Mouse (Mus musculus): Measurements from ENCODE around the gene Nrde2. TPM values are rescaled to one million over a fixed set of nuclear protein-coding genes. Genes with fewer than 3 reads are reported as not detected.

The Nrde2 gene
- 7.6 and 8.2 TPM in 2 replicates for polyA plus RNA-seq (2012; rRNA removed)

GRCm38 (mm10) chr12:100159261-100159975 lies at the start of gene Nrde2:
TSS of gene Nrde2 (minus strand) at chr12:100159653.
- Histone ChIP-seq H3K27ac (ENCODE audit: insufficient read depth, low read length) (peak within 1 kb of the TSS; percentile 82), H3K27me3 (ENCODE audit: control insufficient read depth, insufficient read depth, low read length) (no peaks in the 10 kb centered on the region), H3K36me3 (ENCODE audit: control insufficient read depth, insufficient read depth, low read length) (0 out of 2 replicates have a peak, but pooled peaks cover 1% of the 10 kb centered on the region), H3K4me3 (ENCODE audit: extremely low read depth, insufficient read depth, insufficient read length) (peak within 1 kb of the TSS; percentile 83), H3K4me1 (ENCODE audit: control insufficient read depth, insufficient read depth, insufficient read length) (peaks cover 3% of the 10 kb centered on the region; the same call in 1 of the 2 replicates)
- under 1% methylated on average over 26 of the region's 26 CpGs for WGBS
- peak; percentile 81 to 91 for DNase-seq (ENCODE audit: low read depth in 1 of 2, low spot score in 2 of 2)
- TF ChIP-seq CTCF (IDR thresholded peaks at IDR 0.05; ENCODE audit: extremely low read depth, insufficient read depth, insufficient read length, insufficient replicate concordance) (0 out of 2 replicates have a peak, but pooled peaks have one; percentile 3), POLR2A (IDR thresholded peaks at IDR 0.05; ENCODE audit: low read depth, low read length) (peak; percentile 13)

DNA sequence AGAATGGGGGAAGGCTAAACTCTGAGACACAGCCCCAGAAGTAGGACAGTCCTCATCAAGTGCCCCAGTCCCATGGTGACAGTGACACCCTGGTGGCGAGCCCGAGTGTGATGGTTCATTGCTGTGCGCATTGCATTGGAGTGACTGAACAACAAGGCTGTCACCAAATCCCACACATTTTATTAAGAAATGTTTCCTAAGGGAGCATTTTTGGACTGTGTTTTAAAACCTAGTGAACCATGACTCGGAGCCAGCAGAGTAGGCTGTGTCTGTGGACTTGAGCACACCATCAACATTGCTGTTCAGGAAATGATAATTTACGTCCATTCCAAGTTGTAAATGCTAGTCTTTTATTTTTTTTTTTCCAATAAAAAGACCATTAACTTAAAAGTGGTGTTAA lies 47.5 kb upstream of the Nrde2 start:
- Histone ChIP-seq H3K27me3 (ENCODE audit: control insufficient read depth, insufficient read depth, low read length) (no peaks in the 10 kb centered on the region), H3K4me1 (ENCODE audit: control insufficient read depth, insufficient read depth, insufficient read length) (peaks cover 17% of the 10 kb centered on the region; the same call in 1 of the 2 replicates), H3K27ac (ENCODE audit: insufficient read depth, low read length) (no peak overlapping the region)

GRCm38 (mm10) chr12:100206521-100206920 lies 47.1 kb upstream of the Nrde2 start:
- peaks cover 40% of the 10 kb centered on the region for H3K36me3 ChIP-seq (ENCODE audit: control insufficient read depth, insufficient read depth, low read length)
- no peaks in the 10 kb centered on the region for H3K27me3 ChIP-seq (ENCODE audit: control insufficient read depth, insufficient read depth, low read length)
- 91% methylated on average over 3 of the region's 3 CpGs for WGBS
- H3K27ac ChIP-seq (ENCODE audit: insufficient read depth, low read length), result no peak overlapping the region
- no peak for TF ChIP-seq CTCF (IDR thresholded peaks at IDR 0.05; ENCODE audit: extremely low read depth, insufficient read depth, insufficient read length, insufficient replicate concordance)
- no peak for TF ChIP-seq POLR2A (IDR thresholded peaks at IDR 0.05; ENCODE audit: low read depth, low read length)
- H3K4me1 ChIP-seq (ENCODE audit: control insufficient read depth, insufficient read depth, insufficient read length), result peaks cover 15% of the 10 kb centered on the region; the same call in 1 of the 2 replicates
- DNase-seq (ENCODE audit: low read depth in 1 of 2, low spot score in 2 of 2), result no peak
- H3K4me3 ChIP-seq (ENCODE audit: extremely low read depth, insufficient read depth, insufficient read length), result no peak overlapping the region

More for the DNA sequence above, 47.5 kb upstream of the Nrde2 start:
- WGBS, result 92% methylated on average over 5 of the region's 5 CpGs
- DNase-seq (ENCODE audit: low read depth in 1 of 2, low spot score in 2 of 2), result no peak
- TF ChIP-seq CTCF (IDR thresholded peaks at IDR 0.05; ENCODE audit: extremely low read depth, insufficient read depth, insufficient read length, insufficient replicate concordance), result no peak
- no peak for TF ChIP-seq POLR2A (IDR thresholded peaks at IDR 0.05; ENCODE audit: low read depth, low read length)
- H3K4me3 ChIP-seq (ENCODE audit: extremely low read depth, insufficient read depth, insufficient read length), result no peak overlapping the region
- peaks cover 40% of the 10 kb centered on the region for H3K36me3 ChIP-seq (ENCODE audit: control insufficient read depth, insufficient read depth, low read length)

DNA sequence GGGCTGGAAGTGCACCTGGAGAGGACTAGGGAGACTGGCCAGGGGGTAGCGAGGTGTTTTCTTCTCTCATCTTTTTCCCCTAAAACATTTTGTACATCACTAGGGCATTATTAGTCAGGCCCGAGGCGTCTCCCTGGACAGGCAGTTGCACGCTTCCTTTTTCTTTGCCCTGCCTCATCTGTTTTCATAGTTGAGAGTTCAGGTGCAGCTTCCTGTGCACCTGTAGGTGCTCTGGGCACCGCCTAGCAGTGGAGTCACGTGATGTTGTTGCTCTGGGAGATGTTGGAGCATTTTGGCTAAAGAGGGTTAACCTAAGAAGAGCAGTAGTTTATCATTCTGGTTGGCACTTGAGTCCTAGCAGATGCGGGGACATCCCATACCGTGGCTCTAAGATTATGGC lies 45.7 kb upstream of the Nrde2 start:
- Histone ChIP-seq H3K27me3 (ENCODE audit: control insufficient read depth, insufficient read depth, low read length) (no peaks in the 10 kb centered on the region), H3K36me3 (ENCODE audit: control insufficient read depth, insufficient read depth, low read length) (peaks cover 40% of the 10 kb centered on the region), H3K4me1 (ENCODE audit: control insufficient read depth, insufficient read depth, insufficient read length) (peaks cover 5% of the 10 kb centered on the region; the same call in 1 of the 2 replicates), H3K27ac (ENCODE audit: insufficient read depth, low read length) (peak overlapping the region; percentile 35; the same call in 1 of the 2 replicates), H3K4me3 (ENCODE audit: extremely low read depth, insufficient read depth, insufficient read length) (no peak overlapping the region)
- 67% methylated on average over 8 of the region's 8 CpGs for WGBS
- TF ChIP-seq CTCF (IDR thresholded peaks at IDR 0.05; ENCODE audit: extremely low read depth, insufficient read depth, insufficient read length, insufficient replicate concordance) (no peak), POLR2A (IDR thresholded peaks at IDR 0.05; ENCODE audit: low read depth, low read length) (no peak)
- DNase-seq (ENCODE audit: low read depth in 1 of 2, low spot score in 2 of 2), result no peak

DNA sequence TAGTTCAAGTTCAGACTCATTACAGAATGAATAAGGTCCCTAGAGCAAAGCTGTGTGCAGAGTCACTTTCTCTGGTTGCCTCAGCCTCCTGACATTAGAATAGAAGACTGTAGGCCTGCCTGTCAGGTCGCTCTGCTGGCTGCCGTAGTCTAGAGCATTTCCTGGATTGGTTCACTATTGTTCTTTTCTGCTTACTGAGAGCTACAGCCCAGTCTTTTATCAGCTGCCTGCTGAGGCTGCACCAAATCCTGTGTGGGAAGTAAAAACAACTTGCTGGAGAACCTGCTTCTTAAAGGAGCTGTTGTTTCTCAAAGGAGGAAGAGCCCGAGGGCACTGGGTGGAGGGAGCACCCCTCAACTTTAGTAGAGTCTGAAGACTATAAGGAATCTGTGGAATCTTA lies 44.3 kb upstream of the Nrde2 start:
- no peak for TF ChIP-seq POLR2A (IDR thresholded peaks at IDR 0.05; ENCODE audit: low read depth, low read length)
- no peak for TF ChIP-seq CTCF (IDR thresholded peaks at IDR 0.05; ENCODE audit: extremely low read depth, insufficient read depth, insufficient read length, insufficient replicate concordance)
- WGBS, result 61% methylated on average over 3 of the region's 3 CpGs
- Histone ChIP-seq H3K4me1 (ENCODE audit: control insufficient read depth, insufficient read depth, insufficient read length) (peaks cover 3% of the 10 kb centered on the region; the same call in 1 of the 2 replicates), H3K36me3 (ENCODE audit: control insufficient read depth, insufficient read depth, low read length) (peaks cover 38% of the 10 kb centered on the region), H3K4me3 (ENCODE audit: extremely low read depth, insufficient read depth, insufficient read length) (no peak overlapping the region), H3K27me3 (ENCODE audit: control insufficient read depth, insufficient read depth, low read length) (no peaks in the 10 kb centered on the region), H3K27ac (ENCODE audit: insufficient read depth, low read length) (no peak overlapping the region)
- no peak for DNase-seq (ENCODE audit: low read depth in 1 of 2, low spot score in 2 of 2)

GRCm38 (mm10) chr12:100201838-100202237 lies 42.4 kb upstream of the Nrde2 start:
- Histone ChIP-seq H3K4me3 (ENCODE audit: extremely low read depth, insufficient read depth, insufficient read length) (peak overlapping the region; percentile 52; the same call in 1 of the 2 replicates), H3K27ac (ENCODE audit: insufficient read depth, low read length) (no peak overlapping the region), H3K4me1 (ENCODE audit: control insufficient read depth, insufficient read depth, insufficient read length) (peaks cover 3% of the 10 kb centered on the region; the same call in 1 of the 2 replicates), H3K27me3 (ENCODE audit: control insufficient read depth, insufficient read depth, low read length) (no peaks in the 10 kb centered on the region), H3K36me3 (ENCODE audit: control insufficient read depth, insufficient read depth, low read length) (peaks cover 28% of the 10 kb centered on the region)
- peak; percentile 87 to 91 for DNase-seq (ENCODE audit: low read depth in 1 of 2, low spot score in 2 of 2)
- peak; percentile 98; the same call in 1 of the 2 replicates for TF ChIP-seq CTCF (IDR thresholded peaks at IDR 0.05; ENCODE audit: extremely low read depth, insufficient read depth, insufficient read length, insufficient replicate concordance)
- TF ChIP-seq POLR2A (IDR thresholded peaks at IDR 0.05; ENCODE audit: low read depth, low read length), result no peak
- 1% methylated on average over 13 of the region's 13 CpGs for WGBS

DNA sequence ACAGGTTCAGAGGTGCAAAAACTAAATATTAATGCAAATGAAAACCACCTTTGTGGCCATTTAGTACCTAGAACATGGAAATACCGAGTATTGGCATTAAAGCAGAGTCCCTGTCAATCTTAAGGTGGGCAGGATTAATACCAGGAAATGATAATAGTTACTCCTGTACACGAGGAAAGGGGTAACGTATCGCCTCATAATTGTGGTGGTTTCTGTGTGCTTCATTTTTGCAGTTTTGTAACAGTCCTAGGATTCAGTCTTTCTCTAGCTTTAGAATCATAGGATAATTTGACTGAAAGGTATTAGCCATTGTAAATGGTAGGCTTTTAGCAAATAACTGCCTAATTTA lies 41.9 kb upstream of the Nrde2 start:
- H3K4me3 ChIP-seq (ENCODE audit: extremely low read depth, insufficient read depth, insufficient read length), result peak overlapping the region; percentile 91; the same call in 1 of the 2 replicates
- DNase-seq (ENCODE audit: low read depth in 1 of 2, low spot score in 2 of 2), result no peak
- no peaks in the 10 kb centered on the region for H3K27me3 ChIP-seq (ENCODE audit: control insufficient read depth, insufficient read depth, low read length)
- peaks cover 23% of the 10 kb centered on the region for H3K36me3 ChIP-seq (ENCODE audit: control insufficient read depth, insufficient read depth, low read length)
- WGBS, result 3% methylated on average over 4 of the region's 4 CpGs
- TF ChIP-seq POLR2A (IDR thresholded peaks at IDR 0.05; ENCODE audit: low read depth, low read length) (no peak), CTCF (IDR thresholded peaks at IDR 0.05; ENCODE audit: extremely low read depth, insufficient read depth, insufficient read length, insufficient replicate concordance) (no peak)
- H3K27ac ChIP-seq (ENCODE audit: insufficient read depth, low read length), result no peak overlapping the region
- peaks cover 3% of the 10 kb centered on the region; the same call in 1 of the 2 replicates for H3K4me1 ChIP-seq (ENCODE audit: control insufficient read depth, insufficient read depth, insufficient read length)
